Mouse (Mus musculus) induced T-regulatory cell, adult 2 months (primary cell): ENCODE results near the gene Slc39a8.

Source experiments
- DNase-seq: peaks from one replicate; pipeline ENCODE4 v3.0.0-alpha.2; 2012; ENCODE audit warnings: low read depth

Slc39a8 gene

DNA sequence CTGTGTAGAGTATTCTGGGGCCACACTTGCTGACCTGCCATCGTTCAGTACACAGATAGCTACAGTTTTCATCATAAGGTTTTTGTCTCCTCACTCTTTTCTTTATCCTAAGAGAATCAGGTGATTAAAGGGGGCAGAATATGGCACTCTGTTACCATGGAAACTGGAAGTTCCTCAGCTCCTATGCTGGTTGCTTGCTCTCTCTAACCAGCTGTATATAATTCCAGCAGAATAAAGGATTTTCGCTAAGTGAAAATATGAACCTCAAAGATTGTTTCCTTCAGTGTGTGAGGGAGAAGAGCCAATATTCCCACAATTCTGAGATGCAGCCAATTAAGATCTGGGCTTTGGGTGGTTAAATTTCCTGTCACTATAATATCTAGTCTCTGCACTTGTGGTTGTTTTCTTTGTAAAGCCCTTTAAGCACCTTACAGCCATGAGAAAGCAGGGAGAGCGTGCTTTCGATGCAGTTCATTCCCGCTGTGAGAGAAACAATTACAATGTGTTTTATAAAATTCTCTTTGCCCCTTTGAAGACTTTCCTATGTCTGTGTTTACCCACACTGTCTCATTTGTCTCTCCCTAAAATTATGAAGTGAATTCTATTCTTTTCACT is 93.6 kb downstream of the Slc39a8 start:
- no peak for DNase-seq

- DNase-seq = no peak
These were observed 94.2 kb downstream of the Slc39a8 start for GRCm38 (mm10) chr3:135919305-135919704.

- DNase-seq = peak; percentile 6
These were observed 101.7 kb downstream of the Slc39a8 start for GRCm38 (mm10) chr3:135926729-135927128.

DNA sequence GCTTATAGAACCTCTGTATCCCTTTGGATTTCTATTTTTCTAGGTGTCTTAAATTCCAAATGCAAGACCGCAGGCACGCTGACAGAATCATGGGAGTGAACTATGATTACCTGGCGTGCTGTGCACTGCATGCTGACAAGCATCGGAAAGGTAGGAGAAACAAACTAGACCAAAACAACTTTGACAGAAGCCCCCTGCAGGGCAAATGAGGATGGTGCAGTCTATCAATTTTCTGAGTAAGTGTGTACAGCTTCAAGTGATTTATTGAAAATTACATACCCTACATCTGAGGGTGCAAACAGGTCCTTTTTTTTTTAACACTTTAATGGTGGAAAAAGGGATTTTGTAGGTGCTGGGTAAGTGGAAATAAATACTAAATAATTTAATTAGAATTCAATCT is 103.1 kb downstream of the Slc39a8 start:
- DNase-seq = peak; percentile 43

GRCm38 (mm10) chr3:135937455-135937854 is 112.4 kb downstream of the Slc39a8 start:
- no peak for DNase-seq
